Mouse (Mus musculus) hindbrain, embryonic 11.5 days (tissue): ENCODE measurements around the gene Gck. TPM values are rescaled to one million over a fixed set of nuclear protein-coding genes. Genes with fewer than 3 reads are reported as not detected.
A peak's percentile ranks its signal among the peaks of the same experiment; 100 is the strongest.

Experiments used
- ATAC-seq: fragments of 200-750 bp; cut with Nextera tagmentation; 2 replicates; pipeline ENCODE4 v1.8.0; 2017; ENCODE audit warnings: mild to moderate bottlenecking, moderate TSS enrichment, moderate library complexity; ENCODE audit not compliant: low FRiP score
- DNase-seq: peaks from one replicate; pipeline ENCODE4 v3.0.0-alpha.2; 2015; ENCODE audit warnings: low spot score
- H3K27ac ChIP-seq: fragments of 300-500 bp; sonication (generic); 2 replicates; pipeline ENCODE4 v1.5.1; 2014; ENCODE audit warnings: mild to moderate bottlenecking, low read depth, low read length
- H3K27me3 ChIP-seq: fragments of 300-500 bp; sonication (generic); 2 replicates; pipeline ENCODE4 v1.6.1; 2014; ENCODE audit warnings: mild to moderate bottlenecking, low read length, moderate library complexity, mixed read lengths; ENCODE audit not compliant: control insufficient read depth, insufficient read depth
- H3K36me3 ChIP-seq: fragments of 300-500 bp; sonication (generic); 2 replicates; pipeline ENCODE4 v1.6.1; 2014; ENCODE audit warnings: mild to moderate bottlenecking, low read length, moderate library complexity, mixed read lengths; ENCODE audit not compliant: control insufficient read depth, insufficient read depth
- H3K4me1 ChIP-seq: fragments of 300-500 bp; sonication (generic); replicated peaks from 2 replicates; pipeline ENCODE4 v1.6.1; 2014; ENCODE audit warnings: low read length, mixed read lengths; ENCODE audit not compliant: control insufficient read depth, insufficient read depth
- H3K4me2 ChIP-seq: fragments of 300-500 bp; sonication (generic); replicated peaks from 2 replicates; pipeline ENCODE4 v1.6.1; 2014; ENCODE audit warnings: mild to moderate bottlenecking, low read depth, low read length
- H3K4me3 ChIP-seq: fragments of 300-500 bp; sonication (generic); 2 replicates; pipeline ENCODE4 v1.5.1; 2014; ENCODE audit warnings: low read depth, low read length
- H3K9ac ChIP-seq: fragments of 300-500 bp; sonication (generic); 2 replicates; pipeline ENCODE4 v1.6.1; 2014; ENCODE audit warnings: low read depth, low read length
- H3K9me3 ChIP-seq: fragments of 300-500 bp; sonication (generic); 2 replicates; pipeline ENCODE4 v1.6.1; 2016; ENCODE audit warnings: low read length; ENCODE audit not compliant: control insufficient read depth
- WGBS: fragments of 180-500 bp; shearing (Covaris S2); extraction: QIAGEN DNeasy Blood & Tissue Kit; methylation state at CpG from one replicate; pipeline ENCODE4 v1.1.7; 2014; 5-methylcytosine and 5-hydroxymethylcytosine counted together
- polyA plus RNA-seq: library from polyadenylated mRNA; unstranded; fragments of >200 nt; fragmentation: Nextera tagmentation; extraction: Ambion mirVana; gene quantifications from 2 replicates; pipeline ENCODE4 v1.2.1, GENCODE M21; 2014

The Gck gene
- polyA plus RNA-seq, 1 experiment from 2014 or later = 3.0 TPM

DNA sequence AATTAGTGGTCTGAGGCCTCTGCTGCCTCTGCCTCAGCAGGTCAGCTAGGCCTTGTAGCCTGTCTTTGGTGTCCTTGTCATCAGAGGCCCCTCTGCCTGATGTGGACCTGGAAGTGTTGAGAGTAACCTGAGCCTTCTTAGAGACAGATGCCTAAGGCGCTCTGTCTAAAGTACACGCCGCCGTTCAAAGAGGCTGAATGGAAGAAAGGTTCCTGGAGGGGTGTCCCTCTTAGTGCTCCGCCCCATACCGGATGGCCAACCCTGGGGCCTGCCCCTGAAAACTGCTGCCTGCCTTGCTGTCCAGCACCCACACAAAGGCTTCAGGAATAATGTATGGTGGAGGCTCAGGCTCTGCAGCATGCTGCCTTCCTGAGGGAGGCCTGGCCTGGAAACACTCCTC lies 18.3 kb upstream of the Gck start:
- no peak overlapping the region for H3K9ac ChIP-seq
- H3K36me3 ChIP-seq = peaks cover 7% of the 10 kb centered on the region
- WGBS = 69% methylated on average over 6 of the region's 6 CpGs
- H3K27me3 ChIP-seq = no peaks in the 10 kb centered on the region
- DNase-seq (no peak), ATAC-seq (no peak)
- no peak overlapping the region for H3K4me3 ChIP-seq
- no peak overlapping the region for H3K27ac ChIP-seq
- no peaks in the 10 kb centered on the region for H3K9me3 ChIP-seq
- no peak overlapping the region for H3K4me2 ChIP-seq
- no peaks in the 10 kb centered on the region for H3K4me1 ChIP-seq

DNA sequence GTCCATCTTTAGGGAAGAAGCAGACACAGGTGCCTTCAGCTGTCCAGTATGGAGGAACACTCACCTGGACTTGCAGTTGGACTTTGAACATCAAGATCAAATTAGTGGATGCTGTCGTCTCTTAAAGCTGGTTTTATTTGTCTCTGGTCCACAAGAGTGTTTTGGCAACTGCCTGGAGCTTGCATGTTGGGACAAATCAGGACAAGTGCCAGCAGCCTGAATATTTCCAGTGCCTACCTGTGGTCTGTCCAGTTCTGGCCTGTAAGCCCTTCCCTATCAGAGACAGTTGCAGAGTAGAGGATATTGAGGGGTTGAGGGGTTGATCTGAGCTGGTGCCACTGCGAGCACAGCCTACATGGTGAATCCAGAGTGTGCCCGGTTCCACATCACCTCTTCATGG lies 16.9 kb upstream of the Gck start:
- Histone ChIP-seq H3K4me2 (no peak overlapping the region), H3K9ac (no peak overlapping the region), H3K4me3 (no peak overlapping the region), H3K4me1 (no peaks in the 10 kb centered on the region), H3K36me3 (peaks cover 12% of the 10 kb centered on the region), H3K27me3 (no peaks in the 10 kb centered on the region), H3K27ac (no peak overlapping the region), H3K9me3 (no peaks in the 10 kb centered on the region)
- DNase-seq (no peak), ATAC-seq (no peak)
- WGBS = 93% methylated on average over 3 of the region's 3 CpGs

DNA sequence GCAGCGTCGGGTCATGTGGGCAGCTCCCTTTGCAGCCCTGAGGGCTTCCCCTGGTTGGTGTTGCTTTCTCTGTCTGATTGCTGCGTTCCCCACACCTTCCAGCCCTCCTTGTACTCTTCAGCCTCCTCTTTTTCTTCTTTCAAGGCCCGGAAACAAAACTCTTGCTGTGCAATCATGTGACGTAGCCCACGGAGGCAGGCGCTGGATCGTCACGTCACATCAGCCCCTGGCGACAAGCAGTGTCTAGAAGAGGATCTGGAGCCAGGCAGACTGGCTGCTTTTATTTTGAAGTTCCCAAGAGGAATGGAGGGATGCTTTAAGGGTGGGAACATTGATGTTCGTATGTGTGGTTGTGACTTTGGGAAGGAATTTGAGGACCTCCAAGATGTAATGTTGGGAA lies 16.0 kb upstream of the Gck start:
- Histone ChIP-seq H3K36me3 (peaks cover 16% of the 10 kb centered on the region), H3K9ac (no peak overlapping the region), H3K27ac (no peak overlapping the region), H3K4me1 (no peaks in the 10 kb centered on the region), H3K9me3 (no peaks in the 10 kb centered on the region), H3K4me2 (no peak overlapping the region), H3K27me3 (no peaks in the 10 kb centered on the region), H3K4me3 (no peak overlapping the region)
- DNase-seq = no peak
- ATAC-seq = no peak
- WGBS = 83% methylated on average over 11 of the region's 11 CpGs

DNA sequence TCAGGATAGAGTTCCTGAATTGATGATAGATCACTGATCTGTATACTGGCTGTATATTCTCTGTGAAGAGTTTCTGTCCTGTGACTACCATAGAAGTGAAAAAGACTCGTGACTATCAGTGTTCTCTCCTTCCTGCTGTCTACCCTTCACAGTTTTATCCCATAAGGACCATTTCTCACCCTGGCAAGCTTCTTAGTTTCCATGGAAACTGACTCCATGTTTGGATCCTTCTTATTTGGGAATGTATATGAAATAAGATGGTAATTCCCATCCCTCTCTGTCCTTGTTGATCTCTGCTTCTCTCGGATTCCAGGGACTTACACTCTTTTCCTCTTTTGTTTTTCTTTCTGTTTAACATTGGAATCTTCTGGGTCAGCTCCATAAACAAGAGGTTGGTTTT lies 10.2 kb upstream of the Gck start:
- Histone ChIP-seq H3K27ac (no peak overlapping the region), H3K9me3 (no peaks in the 10 kb centered on the region), H3K4me2 (no peak overlapping the region), H3K4me1 (no peaks in the 10 kb centered on the region), H3K9ac (no peak overlapping the region), H3K27me3 (no peaks in the 10 kb centered on the region), H3K4me3 (no peak overlapping the region), H3K36me3 (peaks cover 11% of the 10 kb centered on the region; the same call in 1 of the 2 replicates)
- no peak for DNase-seq
- no peak for ATAC-seq
- WGBS = 79% methylated on average over 2 of the region's 2 CpGs

DNA sequence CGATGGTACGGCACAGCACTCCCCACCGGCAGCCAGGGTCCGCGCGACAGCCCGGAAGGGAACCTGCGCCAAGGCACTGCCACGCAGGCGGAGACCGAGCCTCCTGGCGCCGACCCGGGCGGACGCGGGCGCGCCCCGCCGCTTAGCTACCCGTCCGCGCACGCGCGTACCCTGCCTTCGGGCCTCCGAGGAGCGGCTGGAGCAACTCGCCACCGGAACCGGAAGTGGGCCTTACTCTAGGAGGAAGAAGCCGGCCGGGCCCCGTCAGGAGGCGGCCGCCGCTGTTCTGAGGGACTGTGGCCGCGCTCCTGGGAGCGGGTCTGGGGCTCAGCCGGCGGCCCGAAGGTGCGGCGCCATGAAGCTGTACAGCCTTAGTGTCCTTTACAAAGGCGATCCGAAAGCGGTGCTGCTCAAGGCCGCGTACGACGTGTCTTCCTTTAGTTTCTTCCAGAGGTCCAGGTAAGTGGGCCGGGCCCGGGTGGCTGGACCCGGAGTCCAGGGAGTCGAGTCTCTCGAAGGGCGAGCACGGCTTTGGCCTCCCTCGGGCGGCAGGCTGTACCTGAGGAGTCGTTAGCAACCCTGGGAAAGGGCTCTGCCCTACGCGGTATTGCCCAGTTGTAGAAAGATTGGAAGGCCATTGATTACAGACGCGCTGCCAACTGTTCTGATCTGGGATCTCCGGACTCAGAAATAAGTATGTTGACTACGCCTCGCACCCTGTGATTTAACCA lies 5.8 kb upstream of the Gck start, which contains the start of gene Ykt6:
TSS of gene Ykt6 (plus strand) at position 148 of the 731 bp plus-strand sequence.
- Histone ChIP-seq H3K9me3 (no peaks in the 10 kb centered on the region), H3K9ac (peak within 1 kb of the TSS; percentile 92), H3K4me3 (peak within 1 kb of the TSS; percentile 92), H3K4me1 (no peaks in the 10 kb centered on the region), H3K27ac (peak within 1 kb of the TSS; percentile 88), H3K27me3 (no peaks in the 10 kb centered on the region), H3K4me2 (peak within 1 kb of the TSS; percentile 81), H3K36me3 (no peaks in the 10 kb centered on the region)
- ATAC-seq = peak; percentile 95
- DNase-seq = peak; percentile 99
- under 1% methylated on average over 68 of the region's 71 CpGs for WGBS

DNA sequence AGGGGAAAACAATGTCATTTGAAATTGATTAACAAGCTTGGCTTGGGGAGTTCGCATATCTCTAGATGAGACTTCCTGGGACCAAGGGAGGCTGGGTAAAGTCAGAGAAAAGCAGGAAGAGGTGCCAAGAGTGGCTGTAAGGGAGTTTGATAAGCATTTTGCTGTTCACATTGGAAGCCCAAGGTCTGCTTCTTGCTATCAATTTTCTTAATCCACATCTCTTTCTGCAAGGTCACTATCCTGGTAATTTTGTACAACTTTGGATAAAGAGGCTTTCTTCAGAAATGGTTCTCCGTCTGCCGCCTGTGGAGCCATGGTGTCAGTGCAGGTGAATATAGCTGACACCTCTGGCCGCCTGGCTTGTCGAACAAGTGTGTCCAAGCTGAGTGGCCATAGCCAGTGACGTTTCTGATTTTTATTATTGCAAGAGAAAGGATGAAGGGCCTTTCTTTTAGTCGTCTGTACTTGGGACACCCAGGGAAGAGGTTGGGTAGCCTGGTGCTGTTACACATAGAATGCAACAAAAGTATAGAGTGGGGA lies 5.2 kb upstream of the Gck start:
- Histone ChIP-seq H3K27me3 (no peaks in the 10 kb centered on the region), H3K9ac (peak overlapping the region; percentile 92), H3K4me1 (no peaks in the 10 kb centered on the region), H3K9me3 (no peaks in the 10 kb centered on the region), H3K27ac (peak overlapping the region; percentile 88), H3K4me3 (peak overlapping the region; percentile 92), H3K36me3 (no peaks in the 10 kb centered on the region), H3K4me2 (peak overlapping the region; percentile 81)
- ATAC-seq (peak; percentile 79), DNase-seq (peak; percentile 64)
- 12% methylated on average over 7 of the region's 7 CpGs for WGBS

DNA sequence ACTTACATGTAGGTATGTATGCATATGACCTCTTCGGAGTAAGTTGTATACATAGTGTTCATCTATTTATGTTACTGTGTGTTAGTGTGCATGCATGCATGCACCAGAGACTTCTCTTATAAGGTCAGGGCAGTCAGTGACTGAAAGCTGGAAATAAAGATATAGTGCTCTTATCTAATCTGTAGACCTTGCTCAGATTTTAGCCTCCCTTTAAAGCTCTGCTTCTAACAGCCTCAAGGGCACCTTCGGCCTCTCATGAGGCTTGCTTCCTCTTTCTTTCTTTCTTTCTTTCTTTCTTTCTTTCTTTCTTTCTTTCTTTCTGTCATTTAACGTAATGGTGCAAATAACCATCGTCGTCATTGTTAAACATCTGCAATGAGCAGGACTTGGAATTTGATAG lies 4.6 kb upstream of the Gck start:
- H3K9ac ChIP-seq = no peak overlapping the region; the same call in 1 of the 2 replicates
- H3K36me3 ChIP-seq = no peaks in the 10 kb centered on the region
- H3K4me2 ChIP-seq = no peak overlapping the region

DNA sequence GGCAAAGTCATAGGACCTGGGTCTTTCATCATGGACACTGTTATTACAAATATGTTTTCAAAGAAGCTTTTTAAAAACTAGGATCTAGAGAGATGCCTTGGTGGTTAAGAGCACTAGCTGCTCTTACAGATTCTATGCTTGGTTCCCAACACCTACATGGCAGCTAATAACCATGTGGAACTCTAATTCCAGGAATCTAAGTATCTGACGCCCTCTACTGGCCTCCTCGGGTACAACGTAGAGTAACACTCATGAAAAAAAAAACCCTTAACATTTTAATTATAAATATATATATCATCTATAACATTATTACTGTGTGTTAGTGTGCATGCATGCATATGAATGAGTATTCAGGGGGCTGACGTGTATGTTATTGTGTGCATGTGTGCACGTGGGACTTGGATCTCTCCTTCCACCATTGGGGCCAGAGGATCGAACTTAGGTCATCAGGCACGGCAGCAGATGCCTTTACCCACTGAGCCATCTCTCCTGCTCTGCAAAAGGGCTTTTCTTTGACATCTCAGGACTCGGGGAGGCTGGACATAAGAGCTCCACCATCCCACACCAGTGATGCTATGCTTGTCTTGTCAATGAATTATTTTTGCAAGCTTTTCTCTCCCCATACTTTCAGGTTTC lies 3.4 kb upstream of the Gck start:
- H3K4me1 ChIP-seq = no peaks in the 10 kb centered on the region
- no peak for ATAC-seq
- no peak overlapping the region for H3K27ac ChIP-seq
- no peak overlapping the region for H3K4me2 ChIP-seq
- no peak overlapping the region for H3K4me3 ChIP-seq
- no peaks in the 10 kb centered on the region for H3K9me3 ChIP-seq
- no peak overlapping the region for H3K9ac ChIP-seq
- H3K36me3 ChIP-seq = no peaks in the 10 kb centered on the region
- WGBS = 29% methylated on average over 8 of the region's 8 CpGs
- H3K27me3 ChIP-seq = no peaks in the 10 kb centered on the region
- peak; percentile 67 for DNase-seq

More for the DNA sequence above, 4.6 kb upstream of the Gck start:
- no peak for DNase-seq
- ATAC-seq = no peak
- no peaks in the 10 kb centered on the region for H3K9me3 ChIP-seq
- no peaks in the 10 kb centered on the region for H3K27me3 ChIP-seq
- H3K4me3 ChIP-seq = no peak overlapping the region
- no peak overlapping the region for H3K27ac ChIP-seq
- WGBS = 75% methylated on average over 5 of the region's 5 CpGs
- no peaks in the 10 kb centered on the region for H3K4me1 ChIP-seq

DNA sequence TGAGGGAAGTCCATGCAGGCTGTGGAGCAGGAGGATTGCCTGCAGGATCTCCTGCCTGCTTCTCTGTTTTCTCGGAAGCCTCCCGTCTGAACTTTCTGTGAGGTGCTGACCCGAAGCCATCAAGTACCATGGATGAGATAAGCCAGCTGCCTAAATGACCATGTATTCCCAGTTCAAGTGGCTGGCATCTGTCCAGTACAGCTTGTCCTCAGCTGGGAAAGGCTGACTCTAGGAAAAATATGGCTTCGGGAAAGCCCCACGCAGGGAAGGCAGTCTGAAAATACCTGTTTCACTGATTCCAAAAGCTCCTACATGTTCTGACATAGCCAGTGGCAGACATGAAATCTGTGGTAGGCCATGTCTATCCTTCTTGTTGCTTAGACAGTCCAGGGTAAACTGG lies 2.6 kb upstream of the Gck start:
- H3K27ac ChIP-seq = no peak overlapping the region
- WGBS = 95% methylated on average over 5 of the region's 5 CpGs
- H3K4me1 ChIP-seq = no peaks in the 10 kb centered on the region
- H3K4me2 ChIP-seq = no peak overlapping the region
- no peak overlapping the region for H3K4me3 ChIP-seq
- H3K9ac ChIP-seq = no peak overlapping the region
- no peaks in the 10 kb centered on the region for H3K9me3 ChIP-seq
- DNase-seq = no peak
- ATAC-seq = no peak
- H3K27me3 ChIP-seq = no peaks in the 10 kb centered on the region
- H3K36me3 ChIP-seq = no peaks in the 10 kb centered on the region
